Mouse (Mus musculus) ES-E14 (cell line): Measurements from ENCODE around the gene Slain2. TPM values are rescaled to one million over a fixed set of nuclear protein-coding genes. Genes with fewer than 3 reads are reported as not detected.

ENCODE experiments used
- DNase-seq: peaks from one replicate; pipeline ENCODE4 v3.0.0-alpha.2; 2013; ENCODE audit warnings: low read depth, low spot score
- H3K27ac ChIP-seq: 2 replicates; pipeline ENCODE4 v1.5.1; 2012; ENCODE audit warnings: low read depth, mild to moderate bottlenecking, low read length, moderate library complexity, mixed read lengths; ENCODE audit not compliant: poor library complexity, insufficient read depth, severe bottlenecking
- H3K36me3 ChIP-seq: 2 replicates; pipeline ENCODE4 v1.6.1; 2012; ENCODE audit warnings: mild to moderate bottlenecking, low read length, moderate library complexity, mixed read lengths; ENCODE audit not compliant: control insufficient read depth, poor library complexity, insufficient read depth, severe bottlenecking
- H3K4me1 ChIP-seq, 2 experiments: fragments of 150-350 bp in 1 of 2; sonication (generic) in 1 of 2; 2 replicates each; pipeline ENCODE4 v1.6.1; 2012; ENCODE audit warnings: low read length in 2 of 2, mild to moderate bottlenecking in 1 of 2, mixed read lengths in 1 of 2; ENCODE audit not compliant: control insufficient read depth in 2 of 2, insufficient read depth in 2 of 2, poor library complexity in 1 of 2
- H3K4me3 ChIP-seq, 2 experiments: fragments of 150-350 bp in 1 of 2; sonication (generic) in 1 of 2; 2 replicates each; pipeline ENCODE4 v1.5.1; 2012; ENCODE audit warnings: low read length in 2 of 2, low read depth in 1 of 2, mild to moderate bottlenecking in 1 of 2, mixed read lengths in 1 of 2; ENCODE audit not compliant: insufficient read depth in 1 of 2, poor library complexity in 1 of 2, severe bottlenecking in 1 of 2
- H3K9ac ChIP-seq: 2 replicates; pipeline ENCODE4 v1.6.1; 2012; ENCODE audit warnings: low read depth, mild to moderate bottlenecking, low read length, mixed read lengths; ENCODE audit not compliant: poor library complexity, insufficient read depth, severe bottlenecking
- H3K9me3 ChIP-seq: fragments of 150-350 bp; sonication (generic); 2 replicates; pipeline ENCODE4 v1.6.1; 2012; ENCODE audit warnings: low read depth, mild to moderate bottlenecking, low read length; ENCODE audit not compliant: control insufficient read depth, insufficient read depth
- CHD2 ChIP-seq: IDR thresholded peaks from 2 replicates; pipeline ENCODE4 v1.6.1; 2014; ENCODE audit warnings: mild to moderate bottlenecking, low read depth, low read length, inconsistent platforms
- HCFC1 ChIP-seq: IDR thresholded peaks from 2 replicates; pipeline ENCODE4 v1.6.1; 2012; ENCODE audit warnings: low read length, inconsistent platforms, borderline replicate concordance; ENCODE audit not compliant: insufficient read depth
- MAFK ChIP-seq: IDR thresholded peaks from 2 replicates; pipeline ENCODE4 v1.6.1; 2014; ENCODE audit warnings: mild to moderate bottlenecking, low read depth, low read length, inconsistent platforms; ENCODE audit not compliant: insufficient read depth
- ZC3H11A ChIP-seq: IDR thresholded peaks from 2 replicates; pipeline ENCODE4 v1.6.1; 2012; ENCODE audit warnings: low read depth, mild to moderate bottlenecking, inconsistent platforms, low read length, borderline replicate concordance
- ZNF384 ChIP-seq: IDR thresholded peaks from 2 replicates; pipeline ENCODE4 v1.6.1; 2012; ENCODE audit warnings: low read depth, low read length, inconsistent platforms
- in situ Hi-C, 2 experiments: fragments of 600-800 bp; cut with MboI; formaldehyde crosslinking; loops; one replicate each; pipeline ENCODE4 v1.15.1; 2025; ENCODE audit warnings: low sequenced_read_pairs in 2 of 2, inconsistent platforms in 1 of 2; ENCODE audit not compliant: unreplicated experiment in 2 of 2
- total RNA-seq: library from RNA; depleted of rRNA; stranded (reverse); fragments of 300-350 nt; gene quantifications from 2 replicates; pipeline ENCODE4 v1.2.3, GENCODE M21; 2012

Gene Slain2
- total RNA-seq, 1 experiment, result 24.5 TPM

- DNase-seq, result no peak
- Histone ChIP-seq H3K9me3 (no peaks in the 10 kb centered on the region), H3K4me3 (no peak overlapping the region), H3K27ac (no peak overlapping the region), H3K4me1 (peaks cover 14 to 18% of the 10 kb centered on the region in 2 experiments), H3K36me3 (no peaks in the 10 kb centered on the region), H3K9ac (peak overlapping the region; percentile 32; the same call in 1 of the 2 replicates)
- in situ Hi-C loops, result no loop called here
- TF ChIP-seq ZC3H11A, result no peak
- TF ChIP-seq ZNF384, result peak; percentile 98
Measured at GRCm38 (mm10) chr5:72904903-72905790, 9.0 kb upstream of the Slain2 start.

GRCm38 (mm10) chr5:72907402-72907801 lies 6.7 kb upstream of the Slain2 start:
- no peak overlapping the region for H3K9ac ChIP-seq
- in situ Hi-C loops, result no loop called here
- H3K36me3 ChIP-seq, result no peaks in the 10 kb centered on the region
- peaks cover 6 to 9% of the 10 kb centered on the region in 2 experiments for H3K4me1 ChIP-seq
- DNase-seq, result no peak
- no peaks in the 10 kb centered on the region for H3K9me3 ChIP-seq
- no peak overlapping the region for H3K4me3 ChIP-seq
- TF ChIP-seq ZNF384 (no peak), MAFK (no peak), ZC3H11A (no peak)
- no peak overlapping the region for H3K27ac ChIP-seq

- H3K9me3 ChIP-seq, result no peaks in the 10 kb centered on the region
- H3K27ac ChIP-seq, result no peak overlapping the region
- no peak overlapping the region for H3K4me3 ChIP-seq
- no peak for DNase-seq
- H3K4me1 ChIP-seq, result peaks cover 1 to 8% of the 10 kb centered on the region in 2 experiments; a peak in 3 of 4 replicates
- TF ChIP-seq CHD2 (no peak), ZNF384 (no peak), HCFC1 (no peak), MAFK (no peak), ZC3H11A (no peak)
- in situ Hi-C loops, result no loop called here
- H3K36me3 ChIP-seq, result no peaks in the 10 kb centered on the region
- no peak overlapping the region for H3K9ac ChIP-seq
Measured at GRCm38 (mm10) chr5:72908324-72908936, 5.7 kb upstream of the Slain2 start.

DNA sequence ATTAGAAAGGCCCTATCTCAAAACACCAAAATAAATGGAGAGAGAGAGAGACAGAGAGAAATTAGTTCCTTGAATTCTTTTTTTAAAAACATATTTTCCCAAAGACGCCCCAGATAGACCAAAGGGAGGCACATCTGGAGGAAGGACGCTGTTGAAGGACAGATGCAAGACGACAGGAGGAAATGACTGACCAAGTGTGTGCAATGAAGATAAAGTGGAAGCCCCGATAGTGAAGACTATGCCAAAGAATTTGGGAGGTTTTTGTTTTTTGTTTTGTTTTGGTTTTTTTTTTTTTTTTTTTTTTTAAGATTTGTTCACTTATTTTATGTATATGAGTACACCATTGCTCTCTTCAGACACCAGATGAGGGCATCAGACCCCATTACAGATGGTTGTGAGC lies 4.7 kb upstream of the Slain2 start:
- TF ChIP-seq ZC3H11A (no peak), MAFK (no peak), ZNF384 (no peak), HCFC1 (no peak)
- Histone ChIP-seq H3K9ac (no peak overlapping the region), H3K9me3 (no peaks in the 10 kb centered on the region), H3K36me3 (no peaks in the 10 kb centered on the region), H3K4me3 (no peak overlapping the region), H3K27ac (no peak overlapping the region), H3K4me1 (peaks cover 0 to 8% of the 10 kb centered on the region in 2 experiments; a peak in 2 of 4 replicates)
- no peak for DNase-seq
- in situ Hi-C loops, result no loop called here
